Mouse (Mus musculus) cerebellum, adult 9-11 months (tissue): ENCODE data around the gene Dscam.

Experiments
- DNase-seq: peaks from one replicate; pipeline ENCODE4 v3.0.0; 2022

The Dscam gene

GRCm38 (mm10) chr16:97100091-97100490, 70.5 kb downstream of the Dscam start:
- DNase-seq = no peak

GRCm38 (mm10) chr16:97098508-97098907, 72.0 kb downstream of the Dscam start:
- DNase-seq = no peak

GRCm38 (mm10) chr16:97096709-97097108, 73.8 kb downstream of the Dscam start:
- peak; percentile 69 for DNase-seq

- DNase-seq = no peak
Observed at GRCm38 (mm10) chr16:97095496-97095895, 75.1 kb downstream of the Dscam start.

GRCm38 (mm10) chr16:97089339-97089738, 81.2 kb downstream of the Dscam start:
- DNase-seq = no peak

GRCm38 (mm10) chr16:97083694-97084093, 86.9 kb downstream of the Dscam start:
- DNase-seq = no peak

- DNase-seq = no peak
Observed at GRCm38 (mm10) chr16:97075920-97076572, 94.5 kb downstream of the Dscam start.

GRCm38 (mm10) chr16:97075137-97075902, 95.2 kb downstream of the Dscam start:
- DNase-seq = no peak

GRCm38 (mm10) chr16:97073847-97074246, 96.7 kb downstream of the Dscam start:
- no peak for DNase-seq

GRCm38 (mm10) chr16:97072624-97073023, 97.9 kb downstream of the Dscam start:
- DNase-seq = no peak

GRCm38 (mm10) chr16:97066856-97067255, 103.7 kb downstream of the Dscam start:
- DNase-seq = no peak

GRCm38 (mm10) chr16:97062207-97062606, 108.3 kb downstream of the Dscam start:
- DNase-seq = no peak

GRCm38 (mm10) chr16:97061390-97061789, 109.2 kb downstream of the Dscam start:
- DNase-seq = no peak

- DNase-seq = no peak
Observed at GRCm38 (mm10) chr16:97060736-97061135, 109.8 kb downstream of the Dscam start.

- no peak for DNase-seq
Observed at GRCm38 (mm10) chr16:97060276-97060675, 110.3 kb downstream of the Dscam start.

GRCm38 (mm10) chr16:97035271-97035670, 135.3 kb downstream of the Dscam start:
- DNase-seq = no peak

- DNase-seq = no peak
Observed at GRCm38 (mm10) chr16:97033540-97034058, 137.0 kb downstream of the Dscam start.

- no peak for DNase-seq
Observed at GRCm38 (mm10) chr16:97027701-97028100, 142.9 kb downstream of the Dscam start.

- no peak for DNase-seq
Observed at GRCm38 (mm10) chr16:97026803-97027202, 143.7 kb downstream of the Dscam start.

- DNase-seq = no peak
Observed at GRCm38 (mm10) chr16:97024406-97024805, 146.1 kb downstream of the Dscam start.

GRCm38 (mm10) chr16:97021496-97021895, 149.1 kb downstream of the Dscam start:
- no peak for DNase-seq

GRCm38 (mm10) chr16:97018304-97018703, 152.2 kb downstream of the Dscam start:
- DNase-seq = no peak

- DNase-seq = no peak
Observed at GRCm38 (mm10) chr16:97017171-97017738, 153.3 kb downstream of the Dscam start.
